Mouse (Mus musculus): ENCODE results near the gene Pwwp2a. TPM values are rescaled to one million over a fixed set of nuclear protein-coding genes. Genes with fewer than 3 reads are reported as not detected.

The Pwwp2a gene
- polyA plus RNA-seq (2015; fragmentation: Nextera tagmentation; extraction: Ambion mirVana) = 29.1 and 30.6 TPM in 2 replicates

DNA sequence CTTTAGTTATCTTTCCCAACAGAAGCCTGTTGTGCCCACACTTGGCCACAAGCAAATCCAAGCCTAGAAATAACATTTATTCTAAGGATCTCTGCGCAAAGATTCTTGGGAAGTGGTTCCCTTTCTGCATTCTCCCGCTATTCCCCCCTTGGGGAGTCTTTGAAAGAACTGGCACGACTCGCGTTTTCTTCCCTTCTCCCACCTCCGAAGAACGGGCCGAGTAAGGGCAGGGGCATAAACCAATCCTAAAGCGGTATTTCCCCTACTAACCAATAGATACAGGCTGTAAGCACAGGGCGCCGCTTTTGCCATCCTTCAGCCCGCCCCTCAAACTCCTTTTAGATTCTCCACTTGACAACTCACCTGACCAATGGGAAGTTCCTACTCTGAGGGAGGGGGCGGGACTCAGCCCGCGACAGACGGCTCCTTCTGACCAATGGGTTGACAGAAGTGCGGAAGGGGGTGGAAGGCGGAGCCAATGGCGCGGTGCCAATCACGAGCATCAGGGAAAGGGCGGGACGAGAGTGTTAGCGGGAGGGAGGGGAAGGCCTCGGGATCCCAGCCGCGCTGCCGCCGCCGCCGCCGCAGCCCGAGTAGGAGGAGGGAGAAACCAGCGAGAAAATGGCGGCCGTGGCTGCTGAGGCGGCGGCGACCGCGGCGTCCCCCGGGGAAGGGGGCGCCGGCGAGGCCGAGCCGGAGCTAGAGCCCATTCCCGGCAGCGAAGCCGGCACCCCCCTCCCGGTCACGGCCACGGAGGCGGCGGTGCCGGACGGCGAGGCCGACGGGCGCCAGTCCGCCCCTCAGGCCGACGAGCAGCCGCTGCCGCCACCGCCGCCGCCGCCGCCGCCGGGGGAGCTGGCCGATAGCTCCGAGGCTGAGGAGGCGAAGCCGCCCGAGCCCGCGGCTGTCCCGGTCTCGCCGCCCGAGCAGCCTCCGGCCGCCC, at the start of gene Pwwp2a:
Gene Pwwp2a (plus strand): TSS at position 527 of the 943 bp plus-strand sequence.
- Histone ChIP-seq H3K9me3 (replicated peaks) (no peaks in the 10 kb centered on the region), H3K4me1 (peaks cover 14% of the 10 kb centered on the region), H3K4me2 (peak within 1 kb of the TSS; percentile 74), H3K4me3 (replicated peaks) (peak within 1 kb of the TSS; percentile 92), H3K27ac (peak within 1 kb of the TSS; percentile 93), H3K9ac (peak within 1 kb of the TSS; percentile 92), H3K36me3 (peaks cover 14% of the 10 kb centered on the region), H3K27me3 (no peaks in the 10 kb centered on the region)
- WGBS = under 1% methylated on average over 67 of the region's 87 CpGs
- peak; percentile 99 for ATAC-seq (replicated peaks; ENCODE audit: low FRiP score)

- Histone ChIP-seq H3K4me2 (no peak overlapping the region), H3K4me3 (replicated peaks) (no peak overlapping the region), H3K27me3 (no peaks in the 10 kb centered on the region), H3K36me3 (no peaks in the 10 kb centered on the region), H3K9me3 (replicated peaks) (no peaks in the 10 kb centered on the region), H3K27ac (peak overlapping the region; percentile 84), H3K9ac (no peak overlapping the region), H3K4me1 (peaks cover 32% of the 10 kb centered on the region)
- no peak for ATAC-seq (replicated peaks; ENCODE audit: low FRiP score)
- 26% methylated on average over 4 of the region's 4 CpGs for WGBS
These were observed 49.2 kb upstream of the Pwwp2a start for GRCm38 (mm10) chr11:43632566-43632965.

- Histone ChIP-seq H3K9me3 (replicated peaks) (no peaks in the 10 kb centered on the region), H3K27me3 (no peaks in the 10 kb centered on the region), H3K4me1 (peaks cover 32% of the 10 kb centered on the region), H3K4me2 (no peak overlapping the region), H3K9ac (no peak overlapping the region), H3K27ac (peak overlapping the region; percentile 84), H3K36me3 (no peaks in the 10 kb centered on the region), H3K4me3 (replicated peaks) (no peak overlapping the region)
- peak; percentile 17 for ATAC-seq (replicated peaks; ENCODE audit: low FRiP score)
- WGBS = 73% methylated on average over 6 of the region's 6 CpGs
These were observed 48.6 kb upstream of the Pwwp2a start for GRCm38 (mm10) chr11:43633165-43633564.

DNA sequence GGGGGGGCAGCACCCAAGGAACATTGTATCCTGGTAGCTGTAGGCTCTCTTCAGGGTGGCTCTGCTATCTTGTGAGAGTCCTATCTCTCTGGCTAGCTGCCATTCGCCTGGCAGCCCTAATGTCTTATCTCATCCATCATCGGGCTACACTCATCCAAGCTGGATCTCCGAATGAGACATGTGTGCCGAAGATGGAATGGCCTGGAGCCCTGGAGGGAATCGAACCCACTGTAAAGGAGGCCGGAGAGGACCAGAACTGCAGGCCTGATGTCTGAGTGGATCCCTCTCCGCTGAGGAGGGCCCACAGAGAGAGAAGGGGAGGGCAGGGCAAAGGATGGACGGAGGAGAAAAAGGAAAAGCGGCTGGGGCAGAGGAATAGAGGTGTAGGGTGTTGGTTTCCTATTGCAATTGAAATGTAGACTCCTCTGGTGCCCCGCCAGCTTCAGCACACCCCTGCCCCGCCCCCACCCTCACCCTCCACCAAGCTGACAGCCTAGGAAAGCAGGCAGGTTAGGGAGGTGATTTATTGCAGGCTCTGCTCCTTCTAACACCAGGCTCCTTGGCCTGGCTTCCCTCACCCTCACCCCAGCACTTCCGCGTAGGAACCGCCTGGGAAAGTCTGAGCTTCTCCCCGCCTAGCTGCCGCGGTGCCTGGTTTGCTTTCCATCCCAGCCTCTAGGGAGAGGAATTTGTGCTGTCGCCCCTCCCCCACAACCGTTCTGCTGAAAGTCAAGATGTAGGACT, 48.0 kb upstream of the Pwwp2a start:
- H3K4me2 ChIP-seq = peak overlapping the region; percentile 38

GRCm38 (mm10) chr11:43636761-43637160, 45.0 kb upstream of the Pwwp2a start:
- no peak for ATAC-seq (replicated peaks; ENCODE audit: low FRiP score)
- 62% methylated on average over 4 of the region's 4 CpGs for WGBS

More for the DNA sequence above, 48.0 kb upstream of the Pwwp2a start:
- ATAC-seq (replicated peaks; ENCODE audit: low FRiP score) = peak; percentile 95
- no peaks in the 10 kb centered on the region for H3K27me3 ChIP-seq
- WGBS = 15% methylated on average over 18 of the region's 19 CpGs
- no peaks in the 10 kb centered on the region for H3K9me3 ChIP-seq (replicated peaks)
- peak overlapping the region; percentile 84 for H3K27ac ChIP-seq
- peaks cover 32% of the 10 kb centered on the region for H3K4me1 ChIP-seq
- 0 out of 2 replicates have a peak overlapping the region, but pooled peaks have one; percentile 3 for H3K4me3 ChIP-seq (replicated peaks)
- no peaks in the 10 kb centered on the region for H3K36me3 ChIP-seq
- no peak overlapping the region for H3K9ac ChIP-seq

GRCm38 (mm10) chr11:43638486-43638885, 43.3 kb upstream of the Pwwp2a start:
- 95% methylated on average over 3 of the region's 3 CpGs for WGBS
- Histone ChIP-seq H3K36me3 (no peaks in the 10 kb centered on the region), H3K4me1 (peaks cover 20% of the 10 kb centered on the region), H3K4me3 (replicated peaks) (no peak overlapping the region), H3K9me3 (replicated peaks) (0 out of 2 replicates have a peak, but pooled peaks cover 5% of the 10 kb centered on the region), H3K27me3 (no peaks in the 10 kb centered on the region), H3K9ac (no peak overlapping the region), H3K27ac (no peak overlapping the region), H3K4me2 (no peak overlapping the region)
- no peak for ATAC-seq (replicated peaks; ENCODE audit: low FRiP score)

More at GRCm38 (mm10) chr11:43636761-43637160, 45.0 kb upstream of the Pwwp2a start:
- Histone ChIP-seq H3K27me3 (no peaks in the 10 kb centered on the region), H3K4me3 (replicated peaks) (no peak overlapping the region), H3K9ac (no peak overlapping the region), H3K4me1 (peaks cover 30% of the 10 kb centered on the region), H3K36me3 (no peaks in the 10 kb centered on the region), H3K4me2 (no peak overlapping the region), H3K9me3 (replicated peaks) (0 out of 2 replicates have a peak, but pooled peaks cover 5% of the 10 kb centered on the region), H3K27ac (no peak overlapping the region)

DNA sequence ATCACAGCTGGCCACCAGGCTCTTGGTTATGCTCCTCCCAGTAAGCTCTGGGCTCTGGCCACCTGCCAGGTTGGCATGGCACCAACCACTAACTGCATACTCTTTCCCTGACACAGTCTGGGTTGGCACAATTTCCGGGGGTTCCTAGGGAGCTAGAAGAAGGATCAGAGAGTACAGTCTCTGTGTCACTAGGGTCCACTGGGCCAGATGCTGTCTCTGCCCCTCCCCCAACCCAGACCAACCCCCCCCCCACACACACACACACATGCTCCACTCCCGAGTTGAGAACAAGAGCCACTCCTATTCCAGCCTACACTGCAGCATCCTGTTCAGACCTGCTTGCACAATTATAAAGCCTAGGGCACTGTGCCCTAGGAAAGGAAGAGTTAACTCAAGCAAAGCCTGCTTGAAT, 38.6 kb upstream of the Pwwp2a start:
- 32% methylated on average over 2 of the region's 2 CpGs for WGBS
- peak; percentile 59 for ATAC-seq (replicated peaks; ENCODE audit: low FRiP score)
- H3K4me1 ChIP-seq = peaks cover 11% of the 10 kb centered on the region

DNA sequence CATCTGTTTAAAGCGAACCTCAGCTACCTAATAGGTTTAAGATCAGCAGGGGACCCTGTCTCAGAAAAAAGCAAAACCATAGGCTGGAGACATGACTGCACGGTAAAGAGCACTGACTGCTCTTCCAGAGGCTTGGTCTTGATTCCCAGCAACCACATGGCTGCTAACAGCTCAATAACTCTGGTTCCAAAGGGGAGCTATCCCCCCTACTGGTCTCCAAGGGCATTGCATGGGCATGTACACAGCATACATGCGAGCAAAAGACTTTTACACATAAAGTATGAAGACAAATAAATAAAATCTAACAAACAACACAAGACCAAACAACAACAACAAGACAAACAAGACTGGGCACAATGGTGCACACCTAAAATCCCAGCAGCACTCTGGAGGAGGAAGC, 36.5 kb upstream of the Pwwp2a start:
- Histone ChIP-seq H3K4me2 (no peak overlapping the region), H3K9ac (no peak overlapping the region), H3K4me1 (peaks cover 11% of the 10 kb centered on the region), H3K27ac (no peak overlapping the region), H3K36me3 (no peaks in the 10 kb centered on the region), H3K9me3 (replicated peaks) (no peaks in the 10 kb centered on the region), H3K4me3 (replicated peaks) (no peak overlapping the region), H3K27me3 (no peaks in the 10 kb centered on the region)
- no peak for ATAC-seq (replicated peaks; ENCODE audit: low FRiP score)
- WGBS = 91% methylated on average over 3 of the region's 3 CpGs

More for the DNA sequence above, 38.6 kb upstream of the Pwwp2a start:
- Histone ChIP-seq H3K27ac (0 out of 2 replicates have a peak overlapping the region, but pooled peaks have one; percentile 45), H3K27me3 (no peaks in the 10 kb centered on the region), H3K4me3 (replicated peaks) (no peak overlapping the region), H3K9me3 (replicated peaks) (0 out of 2 replicates have a peak, but pooled peaks cover 5% of the 10 kb centered on the region), H3K9ac (no peak overlapping the region), H3K4me2 (no peak overlapping the region), H3K36me3 (no peaks in the 10 kb centered on the region)

GRCm38 (mm10) chr11:43653051-43653475, 28.7 kb upstream of the Pwwp2a start:
- Histone ChIP-seq H3K27ac (no peak overlapping the region), H3K4me3 (replicated peaks) (no peak overlapping the region), H3K4me1 (peaks cover 11% of the 10 kb centered on the region; the same call in 1 of the 2 replicates), H3K4me2 (no peak overlapping the region), H3K36me3 (no peaks in the 10 kb centered on the region), H3K27me3 (no peaks in the 10 kb centered on the region), H3K9me3 (replicated peaks) (no peaks in the 10 kb centered on the region), H3K9ac (no peak overlapping the region)
- ATAC-seq (replicated peaks; ENCODE audit: low FRiP score) = peak; percentile 72
- 48% methylated on average over 14 of the region's 14 CpGs for WGBS

- H3K36me3 ChIP-seq = no peaks in the 10 kb centered on the region
- no peaks in the 10 kb centered on the region for H3K9me3 ChIP-seq (replicated peaks)
- H3K27me3 ChIP-seq = no peaks in the 10 kb centered on the region
- ATAC-seq (replicated peaks; ENCODE audit: low FRiP score) = peak; percentile 44; the same call in 1 of the 2 replicates
- H3K27ac ChIP-seq = no peak overlapping the region
- H3K9ac ChIP-seq = no peak overlapping the region
- H3K4me2 ChIP-seq = no peak overlapping the region
- no peak overlapping the region for H3K4me3 ChIP-seq (replicated peaks)
- peaks cover 11% of the 10 kb centered on the region; the same call in 1 of the 2 replicates for H3K4me1 ChIP-seq
- WGBS = 22% methylated on average over 10 of the region's 10 CpGs
These were observed 25.3 kb upstream of the Pwwp2a start for GRCm38 (mm10) chr11:43656464-43656863.

DNA sequence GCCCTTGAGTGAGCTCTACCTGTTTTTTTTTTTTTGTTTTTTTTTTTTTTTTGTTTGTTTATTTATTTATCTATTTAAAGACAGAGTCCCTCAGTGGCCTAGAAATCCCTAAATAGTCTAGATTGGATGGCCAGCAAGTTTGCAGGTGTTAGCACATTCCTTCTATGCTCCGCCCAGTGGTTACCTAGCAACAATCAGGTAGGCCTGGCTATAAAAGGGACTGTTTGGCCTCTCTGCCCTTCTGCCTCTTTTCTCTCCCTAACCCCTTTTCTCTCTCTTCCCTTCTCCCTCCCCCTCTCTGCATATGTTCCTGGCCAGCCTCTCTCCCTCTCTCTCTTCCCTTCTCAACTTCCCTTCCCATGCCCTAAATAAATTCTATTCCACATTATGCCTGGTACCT, 23.8 kb upstream of the Pwwp2a start:
- Histone ChIP-seq H3K9ac (no peak overlapping the region), H3K4me3 (replicated peaks) (no peak overlapping the region), H3K27ac (no peak overlapping the region), H3K9me3 (replicated peaks) (no peaks in the 10 kb centered on the region), H3K36me3 (no peaks in the 10 kb centered on the region), H3K4me2 (no peak overlapping the region), H3K27me3 (no peaks in the 10 kb centered on the region), H3K4me1 (peaks cover 7% of the 10 kb centered on the region; the same call in 1 of the 2 replicates)
- ATAC-seq (replicated peaks; ENCODE audit: low FRiP score) = no peak
- 90% methylated on average over 1 of the region's 1 CpGs for WGBS
